Mouse (Mus musculus) activated CD4-positive, CD25-positive, alpha-beta regulatory T cell, adult 4 months (primary cell): ENCODE data around the gene Pid1. TPM values are rescaled to one million over a fixed set of nuclear protein-coding genes. Genes with fewer than 3 reads are reported as not detected.

Experiments used
- ATAC-seq: one replicate; pipeline ENCODE4 v1.8.0; 2017
- polyA plus RNA-seq, 2 experiments: library from polyadenylated mRNA; unstranded; fragments of 100-300 nt; shearing (Covaris generic); gene quantifications; one replicate each; pipeline ENCODE4 v1.2.1; 2017

Pid1 gene
- polyA plus RNA-seq: under 1 TPM; 0.28 to 0.70 TPM

GRCm38 (mm10) chr1:84363967-84364366 lies at the start of gene Pid1:
Pid1 (minus strand) TSS chr1:84364180.
- ATAC-seq: no peak

GRCm38 (mm10) chr1:84409514-84409913 lies 45.5 kb upstream of the Pid1 start:
- no peak for ATAC-seq

- no peak for ATAC-seq
These were observed 44.9 kb upstream of the Pid1 start for GRCm38 (mm10) chr1:84408873-84409272.

GRCm38 (mm10) chr1:84406891-84407290 lies 42.9 kb upstream of the Pid1 start:
- peak; percentile 23 for ATAC-seq

- ATAC-seq: no peak
These were observed 41.7 kb upstream of the Pid1 start for GRCm38 (mm10) chr1:84405551-84406290.

- no peak for ATAC-seq
These were observed 40.9 kb upstream of the Pid1 start for GRCm38 (mm10) chr1:84404880-84405279.

- ATAC-seq: no peak
These were observed 38.2 kb upstream of the Pid1 start for GRCm38 (mm10) chr1:84402154-84402553.

GRCm38 (mm10) chr1:84399671-84400070 lies 35.7 kb upstream of the Pid1 start:
- no peak for ATAC-seq

- no peak for ATAC-seq
These were observed 35.1 kb upstream of the Pid1 start for GRCm38 (mm10) chr1:84399118-84399517.

GRCm38 (mm10) chr1:84396787-84397186 lies 32.8 kb upstream of the Pid1 start:
- ATAC-seq: no peak

- ATAC-seq: no peak
These were observed 31.9 kb upstream of the Pid1 start for GRCm38 (mm10) chr1:84395928-84396327.

GRCm38 (mm10) chr1:84390961-84391360 lies 27.0 kb upstream of the Pid1 start:
- no peak for ATAC-seq

- no peak for ATAC-seq
These were observed 23.6 kb upstream of the Pid1 start for GRCm38 (mm10) chr1:84387616-84388015.

GRCm38 (mm10) chr1:84386481-84387146 lies 22.6 kb upstream of the Pid1 start:
- ATAC-seq: no peak

- ATAC-seq: no peak
These were observed 18.7 kb upstream of the Pid1 start for GRCm38 (mm10) chr1:84382709-84383108.

- ATAC-seq: no peak
These were observed 18.1 kb upstream of the Pid1 start for GRCm38 (mm10) chr1:84382064-84382463.

GRCm38 (mm10) chr1:84380895-84381294 lies 16.9 kb upstream of the Pid1 start:
- ATAC-seq: no peak

GRCm38 (mm10) chr1:84367733-84368132 lies 3.8 kb upstream of the Pid1 start:
- no peak for ATAC-seq

GRCm38 (mm10) chr1:84366553-84366952 lies 2.6 kb upstream of the Pid1 start:
- no peak for ATAC-seq

- ATAC-seq: no peak
These were observed 1.0 kb downstream of the Pid1 start for GRCm38 (mm10) chr1:84362709-84363617.

GRCm38 (mm10) chr1:84362209-84362608 lies 1.8 kb downstream of the Pid1 start:
- no peak for ATAC-seq

- no peak for ATAC-seq
These were observed 2.6 kb downstream of the Pid1 start for GRCm38 (mm10) chr1:84361389-84361788.
